Mouse (Mus musculus) midbrain, embryonic 10.5 days (tissue): Measurements from ENCODE around the gene 2410015M20Rik. TPM values are rescaled to one million over a fixed set of nuclear protein-coding genes. Genes with fewer than 3 reads are reported as not detected.
"Not testable (repeated sequence)": the region's sequence is repeated elsewhere in the genome, so short reads cannot be mapped to it uniquely, and the experiment has no call there.

Source experiments
- DNase-seq: peaks from one replicate; pipeline ENCODE4 v3.0.0-alpha.2; 2017; ENCODE audit warnings: low spot score
- H3K27ac ChIP-seq: fragments of 300-500 bp; sonication (generic); replicated peaks from 2 replicates; pipeline ENCODE4 v1.5.1; 2016; ENCODE audit warnings: mild to moderate bottlenecking
- H3K27me3 ChIP-seq: fragments of 300-500 bp; sonication (generic); 2 replicates; pipeline ENCODE4 v1.6.1; 2016; ENCODE audit warnings: low read depth, mild to moderate bottlenecking; ENCODE audit not compliant: poor library complexity, severe bottlenecking
- H3K36me3 ChIP-seq: fragments of 300-500 bp; sonication (generic); 2 replicates; pipeline ENCODE4 v1.6.1; 2016; ENCODE audit warnings: mild to moderate bottlenecking, moderate library complexity
- H3K4me1 ChIP-seq: fragments of 300-500 bp; sonication (generic); 2 replicates; pipeline ENCODE4 v1.6.1; 2016
- H3K4me3 ChIP-seq: fragments of 300-500 bp; sonication (generic); 2 replicates; pipeline ENCODE4 v1.5.1; 2016; ENCODE audit warnings: mild to moderate bottlenecking, moderate library complexity
- H3K9me3 ChIP-seq: fragments of 300-500 bp; sonication (generic); replicated peaks from 2 replicates; pipeline ENCODE4 v1.6.1; 2016; ENCODE audit warnings: mild to moderate bottlenecking
- WGBS: fragments of 180-500 bp; shearing (Covaris S2); methylation state at CpG from one replicate; pipeline ENCODE4 v1.1.7; 2016; 5-methylcytosine and 5-hydroxymethylcytosine counted together
- polyA plus RNA-seq: library from polyadenylated mRNA; unstranded; fragments of >200 nt; fragmentation: Nextera tagmentation; extraction: Ambion mirVana; gene quantifications from 2 replicates; pipeline ENCODE4 v1.2.1, GENCODE M21; 2016

The 2410015M20Rik gene
- polyA plus RNA-seq, 1 experiment from 2014 or later, result 197 TPM

DNA sequence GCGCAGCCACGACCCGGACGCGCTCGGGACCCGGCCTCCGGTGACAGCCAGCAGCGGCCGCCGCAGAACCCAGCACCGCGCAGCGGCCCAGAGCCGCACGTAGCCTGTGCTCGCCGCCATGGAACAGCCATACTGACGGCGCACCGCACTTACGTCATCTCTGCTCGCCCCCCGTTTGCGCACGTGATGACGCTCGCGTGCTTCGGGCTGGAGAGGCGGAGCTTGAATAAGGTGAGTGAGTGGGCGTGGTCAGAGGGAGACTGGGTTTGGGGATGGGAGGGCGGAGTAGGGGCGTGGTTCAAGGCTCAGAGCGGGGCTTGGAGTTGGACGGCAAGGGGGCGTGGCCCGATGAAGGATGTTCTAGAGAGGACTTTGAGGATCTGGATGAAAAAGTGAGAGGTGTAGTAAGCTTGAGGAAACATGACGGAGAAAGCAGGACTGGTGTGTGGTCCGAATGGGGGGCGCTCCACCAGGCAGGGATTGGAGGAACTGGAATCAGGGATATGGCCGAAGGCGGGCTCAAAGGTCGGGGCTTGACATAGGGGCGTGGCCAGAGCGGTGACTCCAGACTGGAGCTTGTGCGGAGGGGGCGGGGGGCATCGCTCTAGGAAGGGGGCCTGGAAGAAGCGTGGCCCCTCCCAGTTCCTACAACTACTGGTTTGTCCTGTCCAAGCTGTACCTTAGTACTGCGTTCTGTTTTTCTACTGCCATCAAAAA is 17.3 kb upstream of the 2410015M20Rik start, which contains the start of gene Lonp1:
Gene Lonp1 (minus strand): TSS at position 134 of the 717 bp plus-strand sequence.
- peak within 1 kb of the TSS; percentile 90 for H3K27ac ChIP-seq
- H3K4me3 ChIP-seq, result peak within 1 kb of the TSS; percentile 83
- H3K4me1 ChIP-seq, result peaks cover 26% of the 10 kb centered on the region
- H3K27me3 ChIP-seq, result no peaks in the 10 kb centered on the region
- H3K9me3 ChIP-seq, result no peaks in the 10 kb centered on the region
- WGBS, result under 1% methylated on average over 51 of the region's 51 CpGs
- H3K36me3 ChIP-seq, result peaks cover 35% of the 10 kb centered on the region
- DNase-seq, result peak; percentile 99

- under 1% methylated on average over 32 of the region's 32 CpGs for WGBS
- DNase-seq, result no peak
- Histone ChIP-seq H3K9me3 (no peaks in the 10 kb centered on the region), H3K27ac (peak overlapping the region; percentile 90), H3K4me3 (peak overlapping the region; percentile 83), H3K27me3 (no peaks in the 10 kb centered on the region), H3K4me1 (peaks cover 26% of the 10 kb centered on the region), H3K36me3 (peaks cover 42% of the 10 kb centered on the region)
Observed at GRCm38 (mm10) chr17:56626260-56626659, 16.7 kb upstream of the 2410015M20Rik start.

- peak overlapping the region; percentile 83; the same call in 1 of the 2 replicates for H3K4me3 ChIP-seq
- 85% methylated on average over 3 of the region's 3 CpGs for WGBS
- H3K9me3 ChIP-seq, result no peaks in the 10 kb centered on the region
- H3K36me3 ChIP-seq, result peaks cover 50% of the 10 kb centered on the region
- no peak for DNase-seq
- no peaks in the 10 kb centered on the region for H3K27me3 ChIP-seq
- peaks cover 26% of the 10 kb centered on the region for H3K4me1 ChIP-seq
- H3K27ac ChIP-seq, result no peak overlapping the region
Observed at GRCm38 (mm10) chr17:56625495-56625894, 15.9 kb upstream of the 2410015M20Rik start.

GRCm38 (mm10) chr17:56617628-56618027 is 8.1 kb upstream of the 2410015M20Rik start:
- Histone ChIP-seq H3K27ac (no peak overlapping the region), H3K36me3 (peaks cover 87% of the 10 kb centered on the region), H3K9me3 (no peaks in the 10 kb centered on the region), H3K27me3 (no peaks in the 10 kb centered on the region), H3K4me1 (peaks cover 21% of the 10 kb centered on the region), H3K4me3 (no peak overlapping the region)
- no peak for DNase-seq
- WGBS, result 93% methylated on average over 8 of the region's 8 CpGs

DNA sequence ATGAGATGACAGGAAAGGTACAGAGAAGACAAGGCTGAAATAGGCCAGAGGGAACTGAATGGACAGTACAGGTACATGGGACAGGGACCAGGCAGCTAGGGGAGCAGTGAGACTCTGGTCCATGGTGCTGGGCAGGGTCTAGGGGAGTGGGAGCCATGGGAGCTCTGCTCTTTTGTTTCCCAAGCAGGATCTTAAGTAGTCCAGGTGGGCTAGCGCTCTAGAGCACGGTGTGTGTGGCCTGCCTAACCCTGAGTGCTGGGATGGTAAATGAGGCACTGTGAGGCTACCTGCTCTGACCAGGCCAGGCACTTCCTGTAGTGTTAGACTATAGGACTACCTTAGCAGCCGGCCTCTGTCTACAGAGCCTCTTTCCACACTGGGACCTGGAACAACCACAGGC is 7.2 kb upstream of the 2410015M20Rik start:
- no peaks in the 10 kb centered on the region for H3K9me3 ChIP-seq
- H3K4me1 ChIP-seq, result peaks cover 29% of the 10 kb centered on the region
- no peak for DNase-seq
- H3K4me3 ChIP-seq, result no peak overlapping the region
- WGBS, result 84% methylated on average over 3 of the region's 3 CpGs
- no peaks in the 10 kb centered on the region for H3K27me3 ChIP-seq
- no peak overlapping the region for H3K27ac ChIP-seq
- H3K36me3 ChIP-seq, result peaks cover 78% of the 10 kb centered on the region

- Histone ChIP-seq H3K9me3 (no peaks in the 10 kb centered on the region), H3K27ac (no peak overlapping the region), H3K4me3 (peak overlapping the region; percentile 84), H3K27me3 (no peaks in the 10 kb centered on the region), H3K4me1 (peaks cover 38% of the 10 kb centered on the region), H3K36me3 (peaks cover 69% of the 10 kb centered on the region)
- WGBS, result 90% methylated on average over 4 of the region's 4 CpGs
- DNase-seq, result no peak
Observed at GRCm38 (mm10) chr17:56615792-56616191, 6.2 kb upstream of the 2410015M20Rik start.

- WGBS, result 90% methylated on average over 11 of the region's 11 CpGs
Observed at GRCm38 (mm10) chr17:56615136-56615784, 5.7 kb upstream of the 2410015M20Rik start.

GRCm38 (mm10) chr17:56614391-56615135 is 5.0 kb upstream of the 2410015M20Rik start:
- WGBS, result 39% methylated on average over 14 of the region's 14 CpGs
- Histone ChIP-seq H3K4me3 (peak overlapping the region; percentile 84), H3K27ac (peak overlapping the region; percentile 95), H3K9me3 (no peaks in the 10 kb centered on the region), H3K36me3 (peaks cover 57% of the 10 kb centered on the region), H3K4me1 (peaks cover 48% of the 10 kb centered on the region), H3K27me3 (no peaks in the 10 kb centered on the region)
- DNase-seq, result no peak

More at GRCm38 (mm10) chr17:56615136-56615784, 5.7 kb upstream of the 2410015M20Rik start:
- DNase-seq, result no peak
- no peaks in the 10 kb centered on the region for H3K27me3 ChIP-seq
- peaks cover 64% of the 10 kb centered on the region for H3K36me3 ChIP-seq
- no peak overlapping the region for H3K27ac ChIP-seq
- peak overlapping the region; percentile 84 for H3K4me3 ChIP-seq
- peaks cover 43% of the 10 kb centered on the region for H3K4me1 ChIP-seq
- no peaks in the 10 kb centered on the region for H3K9me3 ChIP-seq

DNA sequence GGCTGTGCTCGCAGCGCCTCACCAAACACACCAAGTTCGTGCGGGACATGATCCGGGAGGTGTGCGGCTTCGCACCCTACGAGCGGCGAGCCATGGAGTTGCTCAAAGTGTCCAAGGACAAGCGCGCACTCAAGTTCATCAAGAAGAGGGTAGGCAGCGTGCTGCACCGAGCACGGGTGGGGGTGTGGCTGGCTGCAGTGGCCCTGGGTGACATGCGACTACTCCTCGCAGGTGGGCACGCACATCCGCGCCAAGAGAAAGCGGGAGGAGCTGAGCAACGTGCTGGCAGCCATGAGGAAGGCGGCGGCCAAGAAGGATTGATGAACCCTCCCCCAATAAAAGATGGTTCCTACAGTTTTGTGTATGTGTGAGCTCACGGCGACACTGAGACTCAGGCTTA is 4.3 kb upstream of the 2410015M20Rik start:
- under 1% methylated on average over 26 of the region's 26 CpGs for WGBS
- peak overlapping the region; percentile 95 for H3K27ac ChIP-seq

GRCm38 (mm10) chr17:56613236-56613844 is 3.8 kb upstream of the 2410015M20Rik start, which contains the start of gene Rpl36:
Rpl36 (plus strand) TSS chr17:56613416.
- no peaks in the 10 kb centered on the region for H3K9me3 ChIP-seq
- peak within 1 kb of the TSS; percentile 84 for H3K4me3 ChIP-seq
- peak; percentile 95 for DNase-seq
- peaks cover 44% of the 10 kb centered on the region for H3K36me3 ChIP-seq
- peaks cover 58% of the 10 kb centered on the region for H3K4me1 ChIP-seq
- under 1% methylated on average over 52 of the region's 52 CpGs for WGBS
- no peaks in the 10 kb centered on the region for H3K27me3 ChIP-seq
- H3K27ac ChIP-seq, result peak within 1 kb of the TSS; percentile 95

More for the DNA sequence above, 4.3 kb upstream of the 2410015M20Rik start:
- not testable (repeated sequence) for H3K27me3 ChIP-seq, H3K9me3 ChIP-seq, DNase-seq
- Histone ChIP-seq H3K36me3 (peaks cover 50% of the 10 kb centered on the region), H3K4me1 (peaks cover 53% of the 10 kb centered on the region), H3K4me3 (peak overlapping the region; percentile 84)

- Histone ChIP-seq H3K36me3 (peaks cover 43% of the 10 kb centered on the region), H3K27ac (peak overlapping the region; percentile 58; the same call in 1 of the 2 replicates), H3K4me3 (peak overlapping the region; percentile 84; the same call in 1 of the 2 replicates), H3K4me1 (peaks cover 66% of the 10 kb centered on the region)
- H3K9me3 ChIP-seq, DNase-seq, H3K27me3 ChIP-seq: not testable (repeated sequence)
- WGBS, result 73% methylated on average over 10 of the region's 10 CpGs
Observed at GRCm38 (mm10) chr17:56612565-56612939, 3.0 kb upstream of the 2410015M20Rik start.
